Mouse (Mus musculus) spleen, adult 2 months (tissue): ENCODE measurements around the gene Mblac2. TPM values are rescaled to one million over a fixed set of nuclear protein-coding genes. Genes with fewer than 3 reads are reported as not detected.

Experiments used
- DNase-seq, 2 experiments: peaks; one replicate each; pipeline versions ENCODE4 v3.0.0 to v3.0.0-alpha.2; 2012 to 2021; ENCODE audit warnings: low spot score in 2 of 2, low read depth in 1 of 2
- H3K27ac ChIP-seq: fragments of 200-500 bp; 2 replicates; pipeline ENCODE4 v1.5.1; 2012; ENCODE audit warnings: low read length, inconsistent platforms; ENCODE audit not compliant: insufficient read depth
- H3K27me3 ChIP-seq: fragments of 200-500 bp; 2 replicates; pipeline ENCODE4 v1.6.1; 2012; ENCODE audit warnings: mild to moderate bottlenecking, moderate library complexity, low read length, inconsistent platforms; ENCODE audit not compliant: control insufficient read depth, insufficient read depth
- H3K36me3 ChIP-seq: fragments of 200-500 bp; 2 replicates; pipeline ENCODE4 v1.6.1; 2012; ENCODE audit warnings: mild to moderate bottlenecking, low read length, inconsistent platforms; ENCODE audit not compliant: control insufficient read depth, insufficient read depth
- H3K4me1 ChIP-seq: fragments of 200-500 bp; 2 replicates; pipeline ENCODE4 v1.6.1; 2011; ENCODE audit warnings: inconsistent platforms; ENCODE audit not compliant: control insufficient read depth, insufficient read depth, insufficient read length
- H3K4me3 ChIP-seq: fragments of 200-500 bp; 2 replicates; pipeline ENCODE4 v1.5.1; 2011; ENCODE audit warnings: mild to moderate bottlenecking, inconsistent platforms; ENCODE audit not compliant: insufficient read depth, insufficient read length; ENCODE audit errors: extremely low read depth
- CTCF ChIP-seq: fragments of 200-500 bp; IDR thresholded peaks from 2 replicates; pipeline ENCODE4 v1.5.1; 2011; ENCODE audit warnings: mild to moderate bottlenecking, inconsistent platforms; ENCODE audit not compliant: insufficient read depth, insufficient read length, insufficient replicate concordance; ENCODE audit errors: extremely low read depth
- POLR2A ChIP-seq: fragments of 200-500 bp; IDR thresholded peaks from 2 replicates; pipeline ENCODE4 v1.6.1; 2011; ENCODE audit warnings: low read depth, low read length, inconsistent platforms
- WGBS: fragments of 180-500 bp; shearing (Covaris S2); methylation state at CpG from one replicate; pipeline ENCODE4 v1.1.7; 2018; 5-methylcytosine and 5-hydroxymethylcytosine counted together
- polyA plus RNA-seq: library from polyadenylated mRNA; depleted of rRNA; stranded (reverse); fragments of >200 nt; gene quantifications from 2 replicates; pipeline ENCODE4 v1.2.3, GENCODE M21; 2012

The Mblac2 gene
- polyA plus RNA-seq, 1 experiment, result 2.5 TPM

DNA sequence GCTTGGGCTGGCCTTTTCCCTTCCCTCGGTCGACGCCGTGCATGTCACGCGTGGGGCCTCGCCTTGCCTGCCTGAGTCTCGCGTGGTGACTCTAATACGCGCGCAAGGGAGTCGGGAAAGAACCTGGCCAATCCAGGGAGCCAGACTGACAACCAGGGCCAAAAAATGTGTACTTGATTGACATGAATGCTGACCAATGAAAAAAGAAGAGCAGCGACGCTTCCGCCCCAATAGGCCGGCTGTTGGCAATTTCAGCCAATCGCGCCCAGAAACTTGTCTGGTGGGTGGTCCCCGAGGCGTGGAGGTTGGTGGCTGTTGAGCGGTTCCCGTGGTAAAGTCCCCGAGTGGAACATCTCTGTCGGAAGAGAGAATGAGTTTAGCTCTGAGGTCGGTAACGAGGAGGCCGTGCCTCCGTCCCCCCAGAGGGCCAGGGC, 71.8 kb downstream of the Mblac2 start, which contains the start of gene Cetn3:
Cetn3 (plus strand) TSS at position 107 of the 434 bp plus-strand sequence.
- WGBS, result 1% methylated on average over 29 of the region's 29 CpGs
- H3K27ac ChIP-seq, result peak within 1 kb of the TSS; percentile 98
- no peak for TF ChIP-seq POLR2A
- TF ChIP-seq CTCF, result no peak
- H3K27me3 ChIP-seq, result no peaks in the 10 kb centered on the region
- H3K36me3 ChIP-seq, result peaks cover 6% of the 10 kb centered on the region; the same call in 1 of the 2 replicates
- peak within 1 kb of the TSS; percentile 89 for H3K4me3 ChIP-seq
- peak; percentile 86 to 97 for DNase-seq
- H3K4me1 ChIP-seq, result no peaks in the 10 kb centered on the region

DNA sequence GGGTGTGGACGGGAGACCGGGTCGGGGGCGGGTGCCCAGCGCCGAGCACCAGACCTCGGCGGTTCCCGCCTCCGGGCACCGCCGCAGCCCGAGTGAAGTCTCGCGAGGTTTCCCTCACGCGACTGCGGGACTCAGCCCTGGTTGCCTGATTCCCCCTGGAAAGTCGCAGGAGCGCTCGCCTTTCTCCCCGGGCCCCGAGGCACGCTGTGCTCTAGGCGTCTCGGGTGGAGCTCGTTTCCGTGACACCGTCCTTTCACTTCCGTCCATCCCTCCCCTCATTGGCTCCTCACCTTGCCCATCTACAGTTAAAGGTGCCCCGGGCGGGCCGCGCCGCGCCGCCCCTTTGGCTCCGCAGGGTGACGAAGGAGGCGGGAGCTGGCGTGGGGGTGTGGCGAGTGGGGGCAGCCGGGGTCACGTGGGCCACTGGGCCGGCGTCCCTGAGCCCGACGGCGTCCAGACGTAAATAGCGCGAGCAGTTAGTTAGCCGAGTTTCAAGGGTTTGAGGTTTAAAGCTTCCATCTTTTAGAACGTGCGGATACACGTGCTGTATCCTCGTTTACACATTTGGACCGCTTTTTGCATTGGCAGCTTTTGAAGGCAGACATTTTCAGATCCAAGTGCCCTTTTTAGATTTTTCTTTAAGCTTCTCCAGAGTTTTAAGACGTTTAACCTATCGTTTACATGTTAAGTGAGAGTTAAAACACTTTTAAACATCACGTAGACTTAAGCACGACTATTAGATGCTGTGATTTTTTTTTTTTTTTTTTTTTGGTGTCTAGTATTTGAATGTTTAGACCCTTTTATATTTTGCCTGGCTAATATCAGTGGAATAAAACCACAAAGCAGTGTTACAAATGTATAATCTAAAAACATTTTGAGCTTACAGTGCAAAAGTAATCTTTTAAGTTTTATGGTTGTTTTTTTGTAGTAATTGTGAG, 72.5 kb downstream of the Mblac2 start:
- WGBS, result under 1% methylated on average over 62 of the region's 62 CpGs
- Histone ChIP-seq H3K4me3 (peak overlapping the region; percentile 89), H3K4me1 (no peaks in the 10 kb centered on the region), H3K36me3 (peaks cover 8% of the 10 kb centered on the region), H3K27ac (peak overlapping the region; percentile 98), H3K27me3 (no peaks in the 10 kb centered on the region)
- peak; percentile 43; the same call in 1 of the 2 replicates for TF ChIP-seq POLR2A
- no peak for TF ChIP-seq CTCF
- peak; percentile 96 to 99 for DNase-seq

DNA sequence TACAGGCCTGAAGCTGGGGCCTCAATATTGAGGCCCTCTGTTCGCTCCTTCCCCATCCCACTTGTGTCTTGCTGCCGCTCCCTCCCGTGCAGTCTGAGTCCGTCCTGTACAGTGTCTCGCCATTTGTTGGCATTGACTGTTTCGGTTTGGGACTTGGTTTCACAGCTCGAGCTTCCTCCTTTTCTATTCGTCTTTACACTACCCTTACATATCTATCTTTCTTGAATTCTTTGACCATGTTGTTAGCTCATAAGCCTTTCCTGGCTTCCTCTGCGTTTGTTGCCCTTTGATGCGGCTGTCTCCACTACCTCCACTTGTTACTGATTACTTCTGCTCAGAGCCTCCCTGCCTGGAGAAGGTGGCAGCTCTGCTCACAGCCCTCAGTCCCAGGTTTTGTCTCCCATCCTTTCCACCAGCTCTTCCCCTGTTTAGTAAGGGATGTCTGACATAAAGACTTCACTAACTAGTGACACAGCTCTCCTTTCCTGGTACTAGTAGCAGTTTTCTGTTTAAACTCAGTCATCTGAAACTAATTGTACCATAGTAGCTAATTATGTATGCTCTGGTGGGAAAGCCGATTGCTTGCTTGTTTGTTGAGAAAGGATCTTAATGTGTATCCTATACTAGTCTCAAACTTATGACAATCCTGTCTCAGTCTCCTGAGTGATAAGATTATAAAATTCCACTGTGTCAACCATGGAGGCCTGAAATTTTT, 74.8 kb downstream of the Mblac2 start:
- Histone ChIP-seq H3K27me3 (no peaks in the 10 kb centered on the region), H3K36me3 (peaks cover 15% of the 10 kb centered on the region), H3K4me3 (no peak overlapping the region), H3K27ac (no peak overlapping the region), H3K4me1 (no peaks in the 10 kb centered on the region)
- DNase-seq, result no peak
- no peak for TF ChIP-seq CTCF
- no peak for TF ChIP-seq POLR2A
- WGBS, result 89% methylated on average over 11 of the region's 11 CpGs

DNA sequence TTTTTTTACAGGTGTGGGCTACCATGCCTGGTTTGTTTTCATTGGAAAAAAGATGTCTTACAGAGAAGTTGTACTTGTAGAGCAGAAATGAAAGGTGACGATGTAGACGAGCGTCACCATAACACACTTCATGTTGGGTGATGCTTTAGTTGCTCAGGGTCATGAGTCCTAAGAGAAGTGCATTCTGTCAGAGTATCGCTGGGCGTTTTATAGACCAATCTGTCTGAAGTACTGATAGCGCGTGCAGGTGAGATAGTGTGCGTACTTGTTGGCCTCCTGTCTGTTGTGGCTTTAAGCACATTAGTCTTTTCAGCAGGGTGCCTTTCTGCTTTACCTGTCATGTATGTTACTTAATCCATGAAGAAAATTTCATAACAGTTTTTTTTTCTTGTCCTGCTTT, 79.0 kb downstream of the Mblac2 start:
- WGBS, result 98% methylated on average over 8 of the region's 8 CpGs
- no peak for DNase-seq
- Histone ChIP-seq H3K27me3 (no peaks in the 10 kb centered on the region), H3K36me3 (peaks cover 17% of the 10 kb centered on the region), H3K27ac (no peak overlapping the region), H3K4me1 (peaks cover 2% of the 10 kb centered on the region; the same call in 1 of the 2 replicates), H3K4me3 (no peak overlapping the region)
- TF ChIP-seq CTCF (no peak), POLR2A (no peak)

DNA sequence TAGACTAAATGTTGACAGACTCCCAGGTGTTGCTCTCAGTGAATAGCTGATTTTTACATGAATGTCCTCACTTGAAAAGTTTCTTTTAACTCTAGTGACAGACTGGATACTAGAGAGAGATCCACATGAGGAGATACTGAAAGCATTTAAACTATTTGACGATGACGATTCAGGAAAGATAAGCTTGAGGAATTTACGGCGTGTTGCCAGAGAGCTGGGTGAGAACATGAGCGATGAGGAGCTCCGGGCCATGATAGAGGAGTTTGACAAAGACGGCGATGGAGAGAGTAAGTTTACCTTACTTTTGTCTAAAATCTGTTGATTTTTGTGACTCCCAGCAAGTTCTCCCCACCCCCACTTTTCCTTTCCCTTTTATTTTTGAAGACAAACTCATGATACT, 80.7 kb downstream of the Mblac2 start:
- H3K27ac ChIP-seq, result no peak overlapping the region
- DNase-seq, result no peak
- WGBS, result 89% methylated on average over 8 of the region's 8 CpGs
- H3K27me3 ChIP-seq, result no peaks in the 10 kb centered on the region
- H3K4me1 ChIP-seq, result peaks cover 2% of the 10 kb centered on the region; the same call in 1 of the 2 replicates
- H3K4me3 ChIP-seq, result no peak overlapping the region
- H3K36me3 ChIP-seq, result peaks cover 13% of the 10 kb centered on the region
- TF ChIP-seq POLR2A (no peak), CTCF (no peak)

DNA sequence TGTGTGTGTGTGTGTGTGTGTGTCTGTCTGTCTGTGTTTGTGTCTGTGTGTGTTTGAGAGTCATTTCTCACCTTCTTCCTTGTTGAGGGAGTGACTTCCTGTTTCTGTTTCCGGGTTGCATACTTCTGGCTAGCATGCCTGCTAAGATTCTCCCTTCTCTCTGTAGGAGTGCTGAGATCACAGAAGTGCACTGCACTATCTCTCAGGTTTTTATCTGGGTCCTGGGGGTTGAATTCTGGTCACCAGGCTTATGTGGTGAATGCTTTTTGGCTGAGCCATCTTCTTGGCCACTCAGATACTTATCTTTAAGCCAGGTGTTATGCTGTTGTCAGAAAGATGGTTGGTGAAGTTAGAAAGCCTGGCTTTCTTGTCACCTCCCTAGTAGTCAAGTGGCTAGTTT, 82.7 kb downstream of the Mblac2 start:
- WGBS, result 0% methylated on average over 1 of the region's 1 CpGs
- Histone ChIP-seq H3K36me3 (peaks cover 8% of the 10 kb centered on the region; the same call in 1 of the 2 replicates), H3K27me3 (no peaks in the 10 kb centered on the region), H3K4me1 (peaks cover 2% of the 10 kb centered on the region; the same call in 1 of the 2 replicates), H3K4me3 (peak overlapping the region; percentile 19; the same call in 1 of the 2 replicates), H3K27ac (peak overlapping the region; percentile 31; the same call in 1 of the 2 replicates)
- TF ChIP-seq CTCF (no peak), POLR2A (no peak)
- peak; percentile 4 to 29 for DNase-seq
